Mouse (Mus musculus) urinary bladder, postnatal 36 days (tissue): ENCODE results near the gene Eef2.

Experiments used
- DNase-seq, 2 experiments: peaks; one replicate each; pipeline ENCODE4 v3.0.0; 2022; ENCODE audit warnings: low spot score in 2 of 2, mixed read lengths in 1 of 2

Eef2 gene

GRCm38 (mm10) chr10:81176466-81177271 lies at the start of gene Eef2:
Gene Eef2 (plus strand): TSS chr10:81176631.
- DNase-seq, result peak; percentile 98 to 99

GRCm38 (mm10) chr10:81134181-81134587 lies 42.2 kb upstream of the Eef2 start:
- DNase-seq, result peak in 1 of 2 experiments; percentile 75

- DNase-seq, result peak in 1 of 2 experiments; percentile 52
These were observed 41.3 kb upstream of the Eef2 start, which contains the start of gene Zbtb7a for GRCm38 (mm10) chr10:81134966-81135681. Gene Zbtb7a (plus strand): TSS chr10:81135220.

- DNase-seq, result peak in 1 of 2 experiments; percentile 79
These were observed 40.4 kb upstream of the Eef2 start for GRCm38 (mm10) chr10:81135831-81136705.

GRCm38 (mm10) chr10:81136706-81137231 lies 39.7 kb upstream of the Eef2 start:
- peak in 1 of 2 experiments; percentile 77 for DNase-seq

GRCm38 (mm10) chr10:81137252-81138130 lies 38.9 kb upstream of the Eef2 start:
- DNase-seq, result peak; percentile 99 to 100

GRCm38 (mm10) chr10:81138131-81138782 lies 38.2 kb upstream of the Eef2 start:
- no peak for DNase-seq

GRCm38 (mm10) chr10:81138821-81139528 lies 37.5 kb upstream of the Eef2 start:
- no peak for DNase-seq

- no peak for DNase-seq
These were observed 36.9 kb upstream of the Eef2 start for GRCm38 (mm10) chr10:81139529-81139846.

- no peak for DNase-seq
These were observed 36.4 kb upstream of the Eef2 start for GRCm38 (mm10) chr10:81140005-81140404.

GRCm38 (mm10) chr10:81140717-81141454 lies 35.5 kb upstream of the Eef2 start:
- peak in 1 of 2 experiments; percentile 46 for DNase-seq

- DNase-seq, result no peak
These were observed 34.8 kb upstream of the Eef2 start for GRCm38 (mm10) chr10:81141455-81142210.

GRCm38 (mm10) chr10:81142551-81142981 lies 33.9 kb upstream of the Eef2 start:
- DNase-seq, result no peak

- peak in 1 of 2 experiments; percentile 65 for DNase-seq
These were observed 33.2 kb upstream of the Eef2 start for GRCm38 (mm10) chr10:81143157-81143633.

- no peak for DNase-seq
These were observed 32.5 kb upstream of the Eef2 start for GRCm38 (mm10) chr10:81143845-81144437.

GRCm38 (mm10) chr10:81144667-81145066 lies 31.8 kb upstream of the Eef2 start:
- DNase-seq, result no peak

- no peak for DNase-seq
These were observed 31.1 kb upstream of the Eef2 start for GRCm38 (mm10) chr10:81145307-81145706.
